Mouse (Mus musculus) hindbrain, embryonic 14.5 days (tissue): ENCODE results near the gene Gclc. TPM values are rescaled to one million over a fixed set of nuclear protein-coding genes. Genes with fewer than 3 reads are reported as not detected.

Source experiments
- ATAC-seq: fragments of 200-750 bp; cut with Nextera tagmentation; 2 replicates; pipeline ENCODE4 v1.8.0; 2017; ENCODE audit warnings: moderate number of reproducible peaks, mild to moderate bottlenecking, moderate TSS enrichment, moderate library complexity; ENCODE audit not compliant: low FRiP score
- DNase-seq: peaks from one replicate; pipeline ENCODE4 v3.0.0-alpha.2; 2015; ENCODE audit warnings: low spot score
- H3K27ac ChIP-seq: fragments of 300-500 bp; sonication (generic); 2 replicates; pipeline ENCODE4 v1.5.1; 2014; ENCODE audit warnings: mild to moderate bottlenecking, moderate library complexity
- H3K27me3 ChIP-seq: fragments of 300-500 bp; sonication (generic); 2 replicates; pipeline ENCODE4 v1.6.1; 2014; ENCODE audit warnings: mild to moderate bottlenecking, low read length, mixed read lengths; ENCODE audit not compliant: control insufficient read depth, insufficient read depth
- H3K36me3 ChIP-seq: fragments of 300-500 bp; sonication (generic); replicated peaks from 2 replicates; pipeline ENCODE4 v1.6.1; 2014; ENCODE audit not compliant: control insufficient read depth, insufficient read depth
- H3K4me1 ChIP-seq: fragments of 300-500 bp; sonication (generic); replicated peaks from 2 replicates; pipeline ENCODE4 v1.6.1; 2014; ENCODE audit warnings: antibody characterized with exemption, low read length, mixed read lengths; ENCODE audit not compliant: control insufficient read depth, insufficient read depth
- H3K4me2 ChIP-seq: fragments of 300-500 bp; sonication (generic); replicated peaks from 2 replicates; pipeline ENCODE4 v1.6.1; 2014; ENCODE audit warnings: mild to moderate bottlenecking, moderate library complexity
- H3K4me3 ChIP-seq: fragments of 300-500 bp; sonication (generic); replicated peaks from 2 replicates; pipeline ENCODE4 v1.5.1; 2014; ENCODE audit warnings: mild to moderate bottlenecking, low read length
- H3K9ac ChIP-seq: fragments of 300-500 bp; sonication (generic); 2 replicates; pipeline ENCODE4 v1.6.1; 2014
- H3K9me3 ChIP-seq: fragments of 300-500 bp; sonication (generic); 2 replicates; pipeline ENCODE4 v1.6.1; 2016; ENCODE audit warnings: low read length; ENCODE audit not compliant: control insufficient read depth
- WGBS: fragments of 180-500 bp; shearing (Covaris S2); extraction: QIAGEN DNeasy Blood & Tissue Kit; methylation state at CpG from one replicate; pipeline ENCODE4 v1.1.7; 2014; 5-methylcytosine and 5-hydroxymethylcytosine counted together
- polyA plus RNA-seq: library from polyadenylated mRNA; unstranded; fragments of >200 nt; fragmentation: Nextera tagmentation; extraction: Ambion mirVana; gene quantifications from 2 replicates; pipeline ENCODE4 v1.2.1, GENCODE M21; 2014

The Gclc gene
- polyA plus RNA-seq, result 21.7 and 25.1 TPM in 2 replicates

DNA sequence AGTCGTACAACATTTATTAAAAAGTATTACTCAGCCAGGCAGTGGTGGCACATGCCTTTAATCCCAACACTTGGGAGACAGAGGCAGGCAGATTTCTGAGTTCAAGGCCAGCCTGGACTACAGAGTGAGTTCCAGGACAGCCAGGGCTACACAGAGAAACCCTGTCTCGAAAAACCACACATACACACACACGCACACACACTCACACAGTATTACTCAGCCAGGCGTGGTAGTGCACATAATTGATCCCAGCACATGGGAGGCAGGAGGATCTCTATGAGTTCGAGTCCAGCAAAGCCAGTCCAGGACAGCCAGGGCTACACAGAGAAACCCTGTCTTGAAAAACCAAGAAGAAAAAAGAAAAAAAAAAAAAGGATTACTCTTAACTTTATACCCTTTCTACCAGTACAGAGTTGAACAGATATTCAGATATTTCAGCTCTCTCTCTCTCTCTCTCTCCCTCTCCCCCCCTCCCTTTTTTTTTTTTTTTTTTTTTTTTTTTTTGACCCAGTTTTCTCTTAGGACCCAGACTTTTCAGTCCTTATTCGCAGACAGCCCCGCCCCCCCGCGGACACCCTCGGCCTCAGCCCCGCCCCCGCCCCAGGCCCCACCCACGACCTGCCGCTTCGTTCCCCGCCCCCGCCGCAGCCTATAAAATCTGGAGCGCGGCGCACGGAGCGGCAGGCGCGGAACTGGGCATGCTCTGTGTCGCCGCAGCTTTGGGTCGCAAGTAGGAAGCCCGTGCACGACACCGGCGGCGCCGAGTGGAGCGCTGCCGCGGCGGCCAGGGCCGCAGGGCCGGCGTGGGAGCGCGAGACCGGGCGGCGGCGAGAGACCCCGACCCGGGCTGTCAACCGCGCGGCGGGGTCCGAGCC, at the start of gene Gclc:
Gclc (plus strand) TSS at position 683 of the 875 bp plus-strand sequence.
- Histone ChIP-seq H3K4me2 (peak within 1 kb of the TSS; percentile 62), H3K36me3 (no peaks in the 10 kb centered on the region), H3K4me3 (peak within 1 kb of the TSS; percentile 91), H3K27me3 (no peaks in the 10 kb centered on the region), H3K9ac (peak within 1 kb of the TSS; percentile 86), H3K4me1 (peaks cover 14% of the 10 kb centered on the region), H3K9me3 (no peaks in the 10 kb centered on the region), H3K27ac (peak within 1 kb of the TSS; percentile 87)
- WGBS, result 10% methylated on average over 46 of the region's 54 CpGs
- ATAC-seq (peak; percentile 86), DNase-seq (peak; percentile 86)

DNA sequence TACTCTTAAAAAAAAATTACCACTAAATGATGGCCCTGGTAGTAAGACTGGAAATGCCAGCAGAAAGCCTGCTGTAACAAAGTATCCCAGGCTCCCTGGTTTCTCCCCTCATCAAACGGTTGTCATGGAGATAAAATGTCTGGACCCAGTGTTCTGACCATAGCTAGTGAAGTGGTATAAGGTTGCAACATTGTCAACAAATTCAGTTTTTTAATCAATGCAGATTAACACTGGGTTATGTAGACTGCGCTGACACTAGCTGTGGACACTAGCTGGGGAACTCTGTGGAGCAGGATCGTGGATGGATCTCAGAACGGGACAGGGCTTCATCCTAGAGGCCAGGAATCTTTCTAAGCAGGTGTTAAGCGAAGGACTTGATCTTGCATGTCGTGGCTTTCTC, 47.8 kb upstream of the Gclc start:
- ATAC-seq (no peak), DNase-seq (no peak)
- H3K9me3 ChIP-seq, result no peaks in the 10 kb centered on the region
- no peak overlapping the region for H3K27ac ChIP-seq
- H3K36me3 ChIP-seq, result no peaks in the 10 kb centered on the region
- H3K9ac ChIP-seq, result no peak overlapping the region
- H3K4me3 ChIP-seq, result no peak overlapping the region
- H3K4me1 ChIP-seq, result no peaks in the 10 kb centered on the region
- H3K27me3 ChIP-seq, result no peaks in the 10 kb centered on the region
- 87% methylated on average over 6 of the region's 6 CpGs for WGBS
- no peak overlapping the region for H3K4me2 ChIP-seq

DNA sequence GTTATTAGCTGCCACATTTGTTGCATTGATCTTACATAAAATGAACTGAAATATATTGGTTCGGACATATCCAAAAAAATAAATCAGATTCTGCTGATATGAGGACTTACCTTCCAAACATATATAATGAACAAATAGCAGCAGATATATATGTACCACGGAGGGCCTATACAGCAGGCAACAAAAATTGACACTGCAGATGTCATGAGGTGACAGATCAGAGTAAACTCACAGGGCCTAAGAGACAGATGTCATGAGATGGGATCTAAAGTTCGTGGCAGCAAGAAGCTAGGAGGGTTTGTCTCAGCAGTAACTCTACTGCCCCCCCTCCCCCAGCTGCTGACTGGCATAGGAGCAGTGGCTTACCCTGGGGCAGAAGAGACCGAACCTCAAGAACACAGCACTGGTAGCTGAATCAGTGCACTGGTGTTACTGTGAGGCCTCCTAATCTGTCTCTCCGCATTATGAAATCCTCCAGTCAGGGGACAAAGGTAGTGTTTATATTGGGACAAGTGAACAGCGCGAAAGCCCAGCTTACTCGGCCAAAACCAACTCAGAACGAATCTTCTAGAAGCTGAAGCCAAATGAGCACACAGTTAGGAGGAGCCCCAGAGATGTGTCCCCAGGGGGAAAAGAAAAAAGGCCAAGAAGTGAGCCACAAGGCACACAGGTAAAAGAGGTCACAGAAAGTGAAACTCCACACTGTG, 46.7 kb upstream of the Gclc start:
- Histone ChIP-seq H3K4me2 (no peak overlapping the region), H3K27ac (no peak overlapping the region), H3K9me3 (no peaks in the 10 kb centered on the region), H3K4me3 (no peak overlapping the region), H3K36me3 (no peaks in the 10 kb centered on the region), H3K4me1 (no peaks in the 10 kb centered on the region), H3K9ac (no peak overlapping the region), H3K27me3 (no peaks in the 10 kb centered on the region)
- no peak for ATAC-seq
- 88% methylated on average over 9 of the region's 9 CpGs for WGBS
- no peak for DNase-seq

DNA sequence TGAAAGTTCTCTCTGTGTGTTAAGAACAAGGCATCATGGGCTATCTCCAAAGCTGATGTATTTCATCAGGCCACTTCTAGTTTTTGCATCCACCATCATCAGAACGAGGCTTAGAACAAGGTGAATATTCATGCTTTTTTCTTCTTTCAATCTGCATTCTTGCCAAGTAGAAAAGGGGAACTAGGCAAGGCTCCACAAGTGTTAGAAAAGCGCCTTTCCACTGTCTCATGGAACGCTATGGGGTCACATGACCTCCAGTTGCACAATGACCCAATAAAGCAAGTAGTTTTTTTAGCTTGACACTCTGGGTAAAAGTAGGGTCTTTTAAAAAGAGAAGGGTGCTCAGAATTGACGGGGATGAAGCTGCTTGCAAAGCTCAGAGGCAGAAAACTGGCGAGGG, 45.4 kb upstream of the Gclc start:
- H3K4me3 ChIP-seq, result no peak overlapping the region
- H3K27ac ChIP-seq, result no peak overlapping the region
- 69% methylated on average over 5 of the region's 5 CpGs for WGBS
- H3K4me2 ChIP-seq, result no peak overlapping the region
- DNase-seq (no peak), ATAC-seq (no peak)
- no peak overlapping the region for H3K9ac ChIP-seq
- H3K9me3 ChIP-seq, result no peaks in the 10 kb centered on the region
- no peaks in the 10 kb centered on the region for H3K36me3 ChIP-seq
- no peaks in the 10 kb centered on the region for H3K4me1 ChIP-seq
- no peaks in the 10 kb centered on the region for H3K27me3 ChIP-seq

DNA sequence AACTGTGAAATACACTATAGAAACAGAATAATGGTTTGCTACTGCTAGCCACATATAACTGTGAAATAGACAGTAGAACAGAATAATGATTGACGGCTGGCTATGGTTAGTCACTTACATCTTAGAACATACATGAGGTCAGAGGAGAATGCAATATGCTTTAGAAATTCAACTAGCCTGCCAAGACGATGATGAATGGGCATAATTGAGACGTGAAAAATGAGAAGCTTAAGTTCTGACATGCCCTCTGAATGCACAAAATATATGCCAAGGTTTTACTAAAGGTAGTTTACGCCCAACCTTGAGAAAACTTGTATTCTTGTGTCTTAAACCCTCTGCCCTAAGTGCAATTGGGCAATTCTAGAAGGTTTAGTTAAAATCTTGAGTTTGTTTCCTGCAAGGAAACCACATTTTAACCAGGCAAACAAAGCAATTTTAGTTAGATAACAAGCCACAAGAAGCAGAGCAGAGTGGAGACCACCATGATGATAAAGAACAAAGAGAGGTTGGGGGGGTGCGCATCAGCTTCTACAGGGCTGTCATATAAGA, 43.2 kb upstream of the Gclc start:
- Histone ChIP-seq H3K27ac (no peak overlapping the region), H3K27me3 (no peaks in the 10 kb centered on the region), H3K4me1 (no peaks in the 10 kb centered on the region), H3K36me3 (no peaks in the 10 kb centered on the region), H3K4me3 (no peak overlapping the region), H3K9ac (no peak overlapping the region), H3K9me3 (no peaks in the 10 kb centered on the region), H3K4me2 (no peak overlapping the region)
- ATAC-seq (no peak), DNase-seq (no peak)
- 89% methylated on average over 5 of the region's 5 CpGs for WGBS

DNA sequence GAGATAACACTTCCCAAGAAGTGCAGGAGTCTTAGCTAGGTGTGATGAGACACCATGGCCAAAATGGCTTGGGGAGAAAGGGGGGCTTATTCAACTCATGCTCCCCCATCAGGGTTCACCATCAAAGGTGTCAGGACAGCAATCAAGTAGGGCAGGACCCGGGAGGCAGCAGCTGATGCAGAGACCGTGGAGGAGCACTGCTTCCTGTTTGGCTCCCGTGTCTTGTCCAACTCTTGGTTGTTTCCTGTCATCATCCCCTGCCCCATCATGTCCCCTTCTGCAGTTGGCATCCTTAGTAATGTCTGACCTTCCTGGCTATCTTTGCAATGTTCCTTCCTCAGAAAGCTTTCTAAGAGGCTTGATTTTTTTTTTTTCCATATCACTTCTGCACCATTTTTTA, 41.5 kb upstream of the Gclc start:
- DNase-seq (no peak), ATAC-seq (no peak)
- H3K36me3 ChIP-seq, result no peaks in the 10 kb centered on the region
- H3K27me3 ChIP-seq, result no peaks in the 10 kb centered on the region
- 89% methylated on average over 3 of the region's 3 CpGs for WGBS
- H3K9ac ChIP-seq, result no peak overlapping the region
- H3K4me2 ChIP-seq, result no peak overlapping the region
- H3K27ac ChIP-seq, result no peak overlapping the region
- H3K4me1 ChIP-seq, result no peaks in the 10 kb centered on the region
- H3K9me3 ChIP-seq, result no peaks in the 10 kb centered on the region
- H3K4me3 ChIP-seq, result no peak overlapping the region

DNA sequence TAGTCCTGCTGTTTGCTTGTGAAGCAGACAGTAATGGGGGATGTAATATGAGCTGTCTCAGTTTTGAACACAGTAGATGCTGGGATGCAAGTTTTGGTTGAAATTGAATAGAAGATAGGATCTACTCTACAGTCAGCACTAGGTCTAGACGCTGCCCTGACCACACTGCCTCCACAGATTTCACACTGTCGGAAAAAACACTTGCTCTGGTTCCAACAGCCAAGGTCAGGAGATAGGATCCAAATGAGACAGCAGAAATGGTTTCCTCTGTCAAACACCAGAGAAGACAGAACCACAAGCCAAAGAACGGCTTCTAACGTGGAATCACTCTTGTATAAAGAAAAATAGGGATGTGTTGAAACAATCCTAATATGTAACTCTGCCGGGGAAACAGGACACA, 41.0 kb upstream of the Gclc start:
- 90% methylated on average over 5 of the region's 5 CpGs for WGBS
- Histone ChIP-seq H3K27ac (no peak overlapping the region), H3K27me3 (no peaks in the 10 kb centered on the region), H3K9ac (no peak overlapping the region), H3K4me3 (no peak overlapping the region), H3K4me2 (no peak overlapping the region), H3K9me3 (no peaks in the 10 kb centered on the region), H3K36me3 (no peaks in the 10 kb centered on the region), H3K4me1 (no peaks in the 10 kb centered on the region)
- ATAC-seq (no peak), DNase-seq (no peak)

DNA sequence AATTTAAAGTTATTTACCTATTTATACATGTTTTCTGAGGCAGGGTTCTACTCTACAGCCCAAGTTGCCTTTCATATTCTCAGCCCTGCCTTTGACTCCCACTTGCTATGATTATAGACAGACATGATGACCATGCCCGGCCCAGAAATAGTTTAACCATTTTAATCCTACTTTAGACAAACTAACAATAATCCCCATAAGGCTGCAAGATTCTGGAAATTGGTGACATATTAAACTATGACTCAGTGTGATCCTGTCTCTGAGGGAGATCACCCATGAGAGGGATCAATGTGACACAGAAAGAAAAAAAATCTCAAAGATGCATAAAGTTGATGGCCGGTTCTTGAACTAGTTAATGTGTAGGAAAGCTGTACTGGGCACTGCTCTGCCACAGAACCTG, 39.1 kb upstream of the Gclc start:
- DNase-seq (no peak), ATAC-seq (no peak)
- no peaks in the 10 kb centered on the region for H3K27me3 ChIP-seq
- no peaks in the 10 kb centered on the region for H3K4me1 ChIP-seq
- no peak overlapping the region for H3K27ac ChIP-seq
- H3K36me3 ChIP-seq, result no peaks in the 10 kb centered on the region
- WGBS, result 95% methylated on average over 2 of the region's 2 CpGs
- H3K9ac ChIP-seq, result no peak overlapping the region
- no peaks in the 10 kb centered on the region for H3K9me3 ChIP-seq
- no peak overlapping the region for H3K4me3 ChIP-seq
- no peak overlapping the region for H3K4me2 ChIP-seq

DNA sequence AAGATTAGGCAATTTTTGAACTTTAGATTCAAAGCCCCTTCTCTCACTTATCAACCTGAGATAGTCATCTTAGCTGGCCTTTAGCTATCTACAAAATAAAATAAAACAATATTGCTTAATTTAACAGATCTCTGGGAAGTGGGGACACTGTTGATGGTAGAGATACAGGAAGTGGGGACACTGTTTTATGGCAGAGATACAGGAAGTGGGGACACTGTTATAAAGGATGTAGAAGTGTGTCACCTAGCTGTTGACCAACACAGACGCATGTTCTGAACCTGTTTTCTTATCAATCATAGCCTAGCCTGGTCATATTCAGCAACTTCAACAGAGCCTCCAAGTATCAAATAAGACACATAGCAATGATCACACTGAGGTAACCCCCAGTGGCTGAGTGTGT, 38.3 kb upstream of the Gclc start:
- Histone ChIP-seq H3K36me3 (no peaks in the 10 kb centered on the region), H3K4me3 (no peak overlapping the region), H3K27ac (no peak overlapping the region), H3K27me3 (no peaks in the 10 kb centered on the region), H3K9me3 (no peaks in the 10 kb centered on the region), H3K4me1 (no peaks in the 10 kb centered on the region), H3K9ac (no peak overlapping the region), H3K4me2 (no peak overlapping the region)
- DNase-seq (no peak), ATAC-seq (no peak)
- 100% methylated on average over 1 of the region's 1 CpGs for WGBS
